Mouse (Mus musculus): ENCODE data around the gene Trpm3. TPM values are rescaled to one million over a fixed set of nuclear protein-coding genes. Genes with fewer than 3 reads are reported as not detected.

The Trpm3 gene
- polyA plus RNA-seq, 1 experiment from 2014 or later: 0.51 TPM

- Histone ChIP-seq H3K4me3 (ENCODE audit: low read depth, low read length) (no peak overlapping the region), H3K9ac (replicated peaks; ENCODE audit: low read depth) (no peak overlapping the region), H3K36me3 (ENCODE audit: insufficient read depth, low read length) (no peaks in the 10 kb centered on the region), H3K27me3 (replicated peaks; ENCODE audit: insufficient read depth, low read length) (no peaks in the 10 kb centered on the region), H3K4me2 (replicated peaks; ENCODE audit: low read depth, low read length) (no peak overlapping the region), H3K4me1 (ENCODE audit: insufficient read depth, low read depth, low read length) (no peaks in the 10 kb centered on the region), H3K9me3 (ENCODE audit: low read length) (no peaks in the 10 kb centered on the region), H3K27ac (ENCODE audit: low read length) (no peak overlapping the region)
- WGBS: 79% methylated on average over 3 of the region's 3 CpGs
- ATAC-seq (no peak), DNase-seq (ENCODE audit: low spot score) (no peak)
- TF ChIP-seq CTCF (IDR thresholded peaks at IDR 0.05): no peak
- TF ChIP-seq EP300 (IDR thresholded peaks at IDR 0.05): no peak
These were observed 650.9 kb downstream of the Trpm3 start for GRCm38 (mm10) chr19:22789753-22790152.

GRCm38 (mm10) chr19:22796996-22797395 is 658.1 kb downstream of the Trpm3 start:
- Histone ChIP-seq H3K9me3 (ENCODE audit: low read length) (no peaks in the 10 kb centered on the region), H3K9ac (replicated peaks; ENCODE audit: low read depth) (no peak overlapping the region), H3K4me2 (replicated peaks; ENCODE audit: low read depth, low read length) (no peak overlapping the region), H3K27me3 (replicated peaks; ENCODE audit: insufficient read depth, low read length) (no peaks in the 10 kb centered on the region), H3K4me3 (ENCODE audit: low read depth, low read length) (no peak overlapping the region), H3K4me1 (ENCODE audit: insufficient read depth, low read depth, low read length) (no peaks in the 10 kb centered on the region), H3K36me3 (ENCODE audit: insufficient read depth, low read length) (no peaks in the 10 kb centered on the region), H3K27ac (ENCODE audit: low read length) (no peak overlapping the region)
- ATAC-seq (no peak), DNase-seq (ENCODE audit: low spot score) (no peak)
- no peak for TF ChIP-seq EP300 (IDR thresholded peaks at IDR 0.05)
- no peak for TF ChIP-seq CTCF (IDR thresholded peaks at IDR 0.05)
- WGBS: 86% methylated on average over 2 of the region's 2 CpGs

GRCm38 (mm10) chr19:22800471-22800870 is 661.6 kb downstream of the Trpm3 start:
- TF ChIP-seq EP300 (IDR thresholded peaks at IDR 0.05) (no peak), CTCF (IDR thresholded peaks at IDR 0.05) (no peak)
- DNase-seq (ENCODE audit: low spot score) (no peak), ATAC-seq (no peak)
- Histone ChIP-seq H3K4me3 (ENCODE audit: low read depth, low read length) (no peak overlapping the region), H3K36me3 (ENCODE audit: insufficient read depth, low read length) (no peaks in the 10 kb centered on the region), H3K4me2 (replicated peaks; ENCODE audit: low read depth, low read length) (no peak overlapping the region), H3K4me1 (ENCODE audit: insufficient read depth, low read depth, low read length) (no peaks in the 10 kb centered on the region), H3K27ac (ENCODE audit: low read length) (no peak overlapping the region), H3K27me3 (replicated peaks; ENCODE audit: insufficient read depth, low read length) (no peaks in the 10 kb centered on the region), H3K9ac (replicated peaks; ENCODE audit: low read depth) (no peak overlapping the region), H3K9me3 (ENCODE audit: low read length) (no peaks in the 10 kb centered on the region)
- 29% methylated on average over 5 of the region's 5 CpGs for WGBS

- H3K27ac ChIP-seq (ENCODE audit: low read length): no peak overlapping the region
- no peak for DNase-seq (ENCODE audit: low spot score)
- H3K9ac ChIP-seq (replicated peaks; ENCODE audit: low read depth): no peak overlapping the region
- no peak for TF ChIP-seq CTCF (IDR thresholded peaks at IDR 0.05)
- TF ChIP-seq EP300 (IDR thresholded peaks at IDR 0.05): no peak
- no peaks in the 10 kb centered on the region for H3K4me1 ChIP-seq (ENCODE audit: insufficient read depth, low read depth, low read length)
- H3K27me3 ChIP-seq (replicated peaks; ENCODE audit: insufficient read depth, low read length): no peaks in the 10 kb centered on the region
- no peaks in the 10 kb centered on the region for H3K9me3 ChIP-seq (ENCODE audit: low read length)
- no peak for ATAC-seq
- H3K4me3 ChIP-seq (ENCODE audit: low read depth, low read length): no peak overlapping the region
- no peaks in the 10 kb centered on the region for H3K36me3 ChIP-seq (ENCODE audit: insufficient read depth, low read length)
- H3K4me2 ChIP-seq (replicated peaks; ENCODE audit: low read depth, low read length): no peak overlapping the region
These were observed 664.5 kb downstream of the Trpm3 start for GRCm38 (mm10) chr19:22803396-22803795.

- no peak overlapping the region for H3K27ac ChIP-seq (ENCODE audit: low read length)
- no peaks in the 10 kb centered on the region for H3K9me3 ChIP-seq (ENCODE audit: low read length)
- H3K9ac ChIP-seq (replicated peaks; ENCODE audit: low read depth): no peak overlapping the region
- TF ChIP-seq EP300 (IDR thresholded peaks at IDR 0.05): no peak
- no peak for TF ChIP-seq CTCF (IDR thresholded peaks at IDR 0.05)
- H3K36me3 ChIP-seq (ENCODE audit: insufficient read depth, low read length): no peaks in the 10 kb centered on the region
- DNase-seq (ENCODE audit: low spot score) (no peak), ATAC-seq (no peak)
- WGBS: 77% methylated on average over 2 of the region's 2 CpGs
- H3K4me1 ChIP-seq (ENCODE audit: insufficient read depth, low read depth, low read length): no peaks in the 10 kb centered on the region
- no peak overlapping the region for H3K4me3 ChIP-seq (ENCODE audit: low read depth, low read length)
- H3K4me2 ChIP-seq (replicated peaks; ENCODE audit: low read depth, low read length): no peak overlapping the region
- no peaks in the 10 kb centered on the region for H3K27me3 ChIP-seq (replicated peaks; ENCODE audit: insufficient read depth, low read length)
These were observed 665.5 kb downstream of the Trpm3 start for GRCm38 (mm10) chr19:22804311-22804710.

GRCm38 (mm10) chr19:22810247-22810646 is 671.4 kb downstream of the Trpm3 start:
- ATAC-seq (no peak), DNase-seq (ENCODE audit: low spot score) (no peak)
- H3K4me3 ChIP-seq (ENCODE audit: low read depth, low read length): no peak overlapping the region
- no peaks in the 10 kb centered on the region for H3K36me3 ChIP-seq (ENCODE audit: insufficient read depth, low read length)
- 74% methylated on average over 3 of the region's 3 CpGs for WGBS
- no peaks in the 10 kb centered on the region for H3K4me1 ChIP-seq (ENCODE audit: insufficient read depth, low read depth, low read length)
- no peaks in the 10 kb centered on the region for H3K9me3 ChIP-seq (ENCODE audit: low read length)
- no peaks in the 10 kb centered on the region for H3K27me3 ChIP-seq (replicated peaks; ENCODE audit: insufficient read depth, low read length)
- no peak overlapping the region for H3K9ac ChIP-seq (replicated peaks; ENCODE audit: low read depth)
- no peak overlapping the region for H3K4me2 ChIP-seq (replicated peaks; ENCODE audit: low read depth, low read length)
- TF ChIP-seq CTCF (IDR thresholded peaks at IDR 0.05): no peak
- TF ChIP-seq EP300 (IDR thresholded peaks at IDR 0.05): no peak
- no peak overlapping the region for H3K27ac ChIP-seq (ENCODE audit: low read length)

- TF ChIP-seq CTCF (IDR thresholded peaks at IDR 0.05) (no peak), EP300 (IDR thresholded peaks at IDR 0.05) (no peak)
- no peaks in the 10 kb centered on the region for H3K9me3 ChIP-seq (ENCODE audit: low read length)
- H3K36me3 ChIP-seq (ENCODE audit: insufficient read depth, low read length): no peaks in the 10 kb centered on the region
- WGBS: 82% methylated on average over 8 of the region's 8 CpGs
- H3K9ac ChIP-seq (replicated peaks; ENCODE audit: low read depth): no peak overlapping the region
- DNase-seq (ENCODE audit: low spot score) (no peak), ATAC-seq (no peak)
- no peak overlapping the region for H3K27ac ChIP-seq (ENCODE audit: low read length)
- H3K4me1 ChIP-seq (ENCODE audit: insufficient read depth, low read depth, low read length): no peaks in the 10 kb centered on the region
- no peaks in the 10 kb centered on the region for H3K27me3 ChIP-seq (replicated peaks; ENCODE audit: insufficient read depth, low read length)
- H3K4me2 ChIP-seq (replicated peaks; ENCODE audit: low read depth, low read length): no peak overlapping the region
- no peak overlapping the region for H3K4me3 ChIP-seq (ENCODE audit: low read depth, low read length)
These were observed 682.9 kb downstream of the Trpm3 start for GRCm38 (mm10) chr19:22821741-22822140.

All from lung, postnatal 0 days (tissue).